Mouse (Mus musculus) megakaryocyte, embryonic 14.5 days (primary cell): ENCODE results near the gene Rps28.
"Not testable (repeated sequence)": the region's sequence is repeated elsewhere in the genome, so short reads cannot be mapped to it uniquely, and the experiment has no call there.

Experiments
- FLI1 ChIP-seq: IDR thresholded peaks from 2 replicates; pipeline ENCODE4 v1.6.1; 2012; ENCODE audit warnings: low read length, inconsistent platforms, mixed read lengths
- GATA1 ChIP-seq: IDR thresholded peaks from 3 replicates; pipeline ENCODE4 v1.6.1; 2012; ENCODE audit warnings: mixed read lengths, low read length, inconsistent platforms, borderline replicate concordance

DNA sequence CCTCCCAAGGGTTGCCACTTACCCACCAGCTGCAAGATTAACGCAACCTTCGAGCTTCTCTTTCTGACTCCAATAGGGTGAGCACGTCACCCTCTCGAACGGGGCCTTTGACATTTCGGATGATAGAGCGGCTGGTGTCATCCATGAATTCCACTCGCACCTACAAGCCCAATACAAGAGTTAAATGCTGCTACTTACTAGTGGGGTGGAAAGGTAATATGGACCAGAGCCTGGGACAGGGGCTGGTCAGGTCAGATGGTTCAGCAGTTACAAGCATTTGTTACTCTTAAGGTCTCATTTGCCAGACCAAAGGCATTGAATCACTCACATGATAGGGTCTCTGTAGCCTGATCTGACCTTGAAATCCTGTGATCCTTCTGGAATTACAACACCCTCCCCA lies 1.2 kb downstream of the Rps28 start:
- TF ChIP-seq GATA1, FLI1: not testable (repeated sequence)
